Mouse (Mus musculus) midbrain, embryonic 16.5 days (tissue): ENCODE results near the gene Nfrkb. TPM values are rescaled to one million over a fixed set of nuclear protein-coding genes. Genes with fewer than 3 reads are reported as not detected.

Source experiments
- ATAC-seq: fragments of 200-750 bp; cut with Nextera tagmentation; 2 replicates; pipeline ENCODE4 v1.8.0; 2017; ENCODE audit warnings: moderate TSS enrichment
- H3K27ac ChIP-seq: fragments of 300-500 bp; sonication (generic); 2 replicates; pipeline ENCODE4 v1.5.1; 2014; ENCODE audit warnings: mild to moderate bottlenecking, low read length, mixed read lengths
- H3K27me3 ChIP-seq: fragments of 300-500 bp; sonication (generic); 2 replicates; pipeline ENCODE4 v1.6.1; 2014; ENCODE audit warnings: low read depth, low read length, mixed read lengths; ENCODE audit not compliant: control insufficient read depth, insufficient read depth
- H3K36me3 ChIP-seq: fragments of 300-500 bp; sonication (generic); 2 replicates; pipeline ENCODE4 v1.6.1; 2014; ENCODE audit warnings: mild to moderate bottlenecking, low read length, moderate library complexity, mixed read lengths; ENCODE audit not compliant: control insufficient read depth, insufficient read depth
- H3K4me1 ChIP-seq: fragments of 300-500 bp; sonication (generic); 2 replicates; pipeline ENCODE4 v1.6.1; 2014; ENCODE audit warnings: mild to moderate bottlenecking, low read length, mixed read lengths; ENCODE audit not compliant: control insufficient read depth, insufficient read depth
- H3K4me2 ChIP-seq: fragments of 300-500 bp; sonication (generic); 2 replicates; pipeline ENCODE4 v1.6.1; 2014; ENCODE audit warnings: mild to moderate bottlenecking, low read length, mixed read lengths
- H3K4me3 ChIP-seq: fragments of 300-500 bp; sonication (generic); 2 replicates; pipeline ENCODE4 v1.5.1; 2014; ENCODE audit warnings: low read depth, mild to moderate bottlenecking, low read length, moderate library complexity, mixed read lengths
- H3K9ac ChIP-seq: fragments of 300-500 bp; sonication (generic); 2 replicates; pipeline ENCODE4 v1.6.1; 2014; ENCODE audit warnings: low read depth, low read length, mixed read lengths
- H3K9me3 ChIP-seq: fragments of 300-500 bp; sonication (generic); replicated peaks from 2 replicates; pipeline ENCODE4 v1.6.1; 2014; ENCODE audit warnings: mild to moderate bottlenecking, low read length, mixed read lengths; ENCODE audit not compliant: control insufficient read depth, poor library complexity, severe bottlenecking
- WGBS: fragments of 180-500 bp; shearing (Covaris S2); extraction: QIAGEN DNeasy Blood & Tissue Kit; methylation state at CpG from one replicate; pipeline ENCODE4 v1.1.7; 2014; 5-methylcytosine and 5-hydroxymethylcytosine counted together
- polyA plus RNA-seq: library from polyadenylated mRNA; unstranded; fragments of >200 nt; fragmentation: Nextera tagmentation; extraction: Ambion mirVana; gene quantifications from 2 replicates; pipeline ENCODE4 v1.2.1, GENCODE M21; 2015

Nfrkb gene
- polyA plus RNA-seq, 1 experiment from 2014 or later: 26.6 TPM

GRCm38 (mm10) chr9:31454356-31454755 is 68.4 kb downstream of the Nfrkb start:
- WGBS: 53% methylated on average over 1 of the region's 1 CpGs

GRCm38 (mm10) chr9:31463190-31463589 is 77.2 kb downstream of the Nfrkb start:
- H3K27me3 ChIP-seq: peaks cover 13% of the 10 kb centered on the region
- no peak overlapping the region for H3K9ac ChIP-seq
- WGBS: 43% methylated on average over 9 of the region's 9 CpGs
- H3K4me1 ChIP-seq: 0 out of 2 replicates have a peak, but pooled peaks cover 2% of the 10 kb centered on the region
- no peak overlapping the region for H3K27ac ChIP-seq
- no peak for ATAC-seq
- no peaks in the 10 kb centered on the region for H3K9me3 ChIP-seq
- no peaks in the 10 kb centered on the region for H3K36me3 ChIP-seq
- no peak overlapping the region for H3K4me2 ChIP-seq
- no peak overlapping the region for H3K4me3 ChIP-seq

More at GRCm38 (mm10) chr9:31454356-31454755, 68.4 kb downstream of the Nfrkb start:
- no peaks in the 10 kb centered on the region for H3K36me3 ChIP-seq
- no peak overlapping the region for H3K4me2 ChIP-seq
- H3K9ac ChIP-seq: no peak overlapping the region
- H3K9me3 ChIP-seq: no peaks in the 10 kb centered on the region
- no peaks in the 10 kb centered on the region for H3K4me1 ChIP-seq
- no peak overlapping the region for H3K27ac ChIP-seq
- no peak for ATAC-seq
- H3K27me3 ChIP-seq: no peaks in the 10 kb centered on the region
- no peak overlapping the region for H3K4me3 ChIP-seq

- H3K4me3 ChIP-seq: 0 out of 2 replicates have a peak within 1 kb of the TSS, but pooled peaks have one; percentile 17
- H3K9me3 ChIP-seq: no peaks in the 10 kb centered on the region
- H3K27ac ChIP-seq: no peak within 1 kb of the TSS
- no peaks in the 10 kb centered on the region for H3K36me3 ChIP-seq
- H3K27me3 ChIP-seq: peaks cover 13% of the 10 kb centered on the region
- 9% methylated on average over 33 of the region's 33 CpGs for WGBS
- peak within 1 kb of the TSS; percentile 40 for H3K4me2 ChIP-seq
- ATAC-seq: no peak
- 0 out of 2 replicates have a peak, but pooled peaks cover 2% of the 10 kb centered on the region for H3K4me1 ChIP-seq
- H3K9ac ChIP-seq: peak within 1 kb of the TSS; percentile 5; the same call in 1 of the 2 replicates
Observed at GRCm38 (mm10) chr9:31463692-31464474, 77.9 kb downstream of the Nfrkb start, which contains the start of gene Tmem45b. Tmem45b (minus strand) TSS chr9:31464462.

Other genes with a start within 250 kb of the Nfrkb start
- gene Aplp2, start 174.4 kb upstream of the Nfrkb start, polyA plus RNA-seq: 361 and 403 TPM in 2 replicates
- 9.4 and 9.6 TPM in 2 replicates for gene Prdm10, start 105.7 kb upstream of the Nfrkb start, polyA plus RNA-seq
- gene Tmem45b, start 78.3 kb downstream of the Nfrkb start, polyA plus RNA-seq: 0.11 and 0.54 TPM in 2 replicates